Mouse (Mus musculus) C2C12 (cell line): ENCODE results near the gene Atp5g2. TPM values are rescaled to one million over a fixed set of nuclear protein-coding genes. Genes with fewer than 3 reads are reported as not detected.
"Not testable (repeated sequence)": the region's sequence is repeated elsewhere in the genome, so short reads cannot be mapped to it uniquely, and the experiment has no call there.

Source experiments
- H3K27me3 ChIP-seq: one replicate; pipeline ENCODE4 v1.6.1; 2011; ENCODE audit not compliant: control insufficient read depth, insufficient read depth, insufficient read length
- H3K36me3 ChIP-seq: one replicate; pipeline ENCODE4 v1.6.1; 2011; ENCODE audit not compliant: control insufficient read depth, insufficient read depth
- H3K4me3 ChIP-seq: one replicate; pipeline ENCODE4 v1.5.1; 2011; ENCODE audit warnings: mild to moderate bottlenecking, control low read depth; ENCODE audit not compliant: poor library complexity, insufficient read depth, severe bottlenecking
- H3K79me2 ChIP-seq: one replicate; pipeline ENCODE4 v1.6.1; 2011; ENCODE audit not compliant: control insufficient read depth, insufficient read depth
- H3K79me3 ChIP-seq: one replicate; pipeline ENCODE4 v1.6.1; 2011; ENCODE audit warnings: low read depth, control low read depth
- H3ac ChIP-seq: one replicate; pipeline ENCODE3; 2011; ENCODE audit warnings: low read depth; ENCODE audit not compliant: control insufficient read depth, insufficient read length
- CEBPB ChIP-seq: IDR thresholded peaks from one replicate; pipeline ENCODE4 v1.6.1; 2011; ENCODE audit warnings: low read depth, mild to moderate bottlenecking, control low read depth, moderate library complexity
- CTCF ChIP-seq: IDR thresholded peaks from one replicate; pipeline ENCODE4 v1.5.1; 2011; ENCODE audit not compliant: control insufficient read depth, insufficient read depth, insufficient read length
- FOSL1 ChIP-seq: IDR thresholded peaks from one replicate; pipeline ENCODE4 v1.8.0; 2011; ENCODE audit warnings: mild to moderate bottlenecking, low read length; ENCODE audit not compliant: poor library complexity, insufficient read depth, severe bottlenecking
- MAX ChIP-seq: IDR thresholded peaks from one replicate; pipeline ENCODE4 v1.6.1; 2011; ENCODE audit warnings: mild to moderate bottlenecking, control low read depth
- MYOD1 ChIP-seq: IDR thresholded peaks from one replicate; pipeline ENCODE4 v1.6.1; 2011; ENCODE audit warnings: low read depth; ENCODE audit not compliant: control insufficient read depth, insufficient read length
- MYOG ChIP-seq: IDR thresholded peaks from one replicate; pipeline ENCODE4 v1.6.1; 2011; ENCODE audit not compliant: control insufficient read depth, insufficient read length; ENCODE audit errors: extremely low read depth
- USF1 ChIP-seq: IDR thresholded peaks from one replicate; pipeline ENCODE4 v1.6.1; 2011; ENCODE audit warnings: low read depth, mild to moderate bottlenecking, control low read depth, moderate library complexity
- polyA plus RNA-seq: library from polyadenylated mRNA; unstranded; fragments of >200 nt; fragmentation: generic; extraction: Trizol; gene quantifications from one replicate; pipeline ENCODE4 v1.2.1, GENCODE M21; 2012; ENCODE audit warnings: missing spikeins

Atp5g2 gene
- polyA plus RNA-seq, 1 experiment: 933 TPM

- peak overlapping the region; percentile 77 for H3ac ChIP-seq
- peaks cover 48% of the 10 kb centered on the region for H3K79me2 ChIP-seq
- peak overlapping the region; percentile 75 for H3K4me3 ChIP-seq
- TF ChIP-seq FOSL1 (no peak), MYOG (no peak), CEBPB (no peak), CTCF (peak; percentile 100), MAX (peak; percentile 93), MYOD1 (peak; percentile 18)
- H3K36me3 ChIP-seq: peaks cover 38% of the 10 kb centered on the region
- no peaks in the 10 kb centered on the region for H3K27me3 ChIP-seq
- peaks cover 41% of the 10 kb centered on the region for H3K79me3 ChIP-seq
Observed at GRCm38 (mm10) chr15:102670767-102671575, 1.2 kb downstream of the Atp5g2 start.

GRCm38 (mm10) chr15:102670281-102670680 lies 1.9 kb downstream of the Atp5g2 start:
- H3K4me3 ChIP-seq: peak overlapping the region; percentile 75
- H3K79me3 ChIP-seq: peaks cover 41% of the 10 kb centered on the region
- no peaks in the 10 kb centered on the region for H3K27me3 ChIP-seq
- TF ChIP-seq FOSL1: no peak
- no peak for TF ChIP-seq MYOG
- TF ChIP-seq MAX: no peak
- no peak for TF ChIP-seq CEBPB
- TF ChIP-seq MYOD1: no peak
- no peak for TF ChIP-seq USF1
- no peak for TF ChIP-seq CTCF
- peak overlapping the region; percentile 77 for H3ac ChIP-seq
- H3K36me3 ChIP-seq: peaks cover 45% of the 10 kb centered on the region
- H3K79me2 ChIP-seq: peaks cover 48% of the 10 kb centered on the region

- Histone ChIP-seq H3K27me3 (no peaks in the 10 kb centered on the region), H3K79me3 (peaks cover 41% of the 10 kb centered on the region), H3ac (peak overlapping the region; percentile 28), H3K4me3 (peak overlapping the region; percentile 75), H3K36me3 (peaks cover 52% of the 10 kb centered on the region), H3K79me2 (peaks cover 48% of the 10 kb centered on the region)
- TF ChIP-seq MAX (no peak), FOSL1 (no peak), MYOG (no peak), MYOD1 (no peak), CEBPB (no peak), USF1 (no peak), CTCF (no peak)
Observed at GRCm38 (mm10) chr15:102669571-102669970, 2.6 kb downstream of the Atp5g2 start.

- no peaks in the 10 kb centered on the region for H3K27me3 ChIP-seq
- H3K4me3 ChIP-seq: no peak overlapping the region
- H3ac ChIP-seq: no peak overlapping the region
- H3K79me2 ChIP-seq: peaks cover 45% of the 10 kb centered on the region
- TF ChIP-seq MYOD1: no peak
- no peak for TF ChIP-seq CEBPB
- no peak for TF ChIP-seq MYOG
- no peak for TF ChIP-seq FOSL1
- TF ChIP-seq CTCF: peak; percentile 65
- no peak for TF ChIP-seq USF1
- no peak for TF ChIP-seq MAX
- peaks cover 90% of the 10 kb centered on the region for H3K36me3 ChIP-seq
- H3K79me3 ChIP-seq: peaks cover 40% of the 10 kb centered on the region
Observed at GRCm38 (mm10) chr15:102665494-102665893, 6.7 kb downstream of the Atp5g2 start.

- Histone ChIP-seq H3K79me2 (peaks cover 28% of the 10 kb centered on the region), H3K4me3 (no peak overlapping the region), H3K79me3 (peaks cover 24% of the 10 kb centered on the region), H3ac (no peak overlapping the region), H3K27me3 (no peaks in the 10 kb centered on the region), H3K36me3 (peaks cover 84% of the 10 kb centered on the region)
- no peak for TF ChIP-seq USF1
- TF ChIP-seq CTCF: no peak
- no peak for TF ChIP-seq FOSL1
Observed at GRCm38 (mm10) chr15:102663825-102664224, 8.3 kb downstream of the Atp5g2 start.

- not testable (repeated sequence) for H3ac ChIP-seq, H3K27me3 ChIP-seq, H3K4me3 ChIP-seq
- H3K36me3 ChIP-seq: peaks cover 72% of the 10 kb centered on the region
- H3K79me3 ChIP-seq: peaks cover 12% of the 10 kb centered on the region
- peaks cover 16% of the 10 kb centered on the region for H3K79me2 ChIP-seq
Observed at GRCm38 (mm10) chr15:102662601-102663000, 9.6 kb downstream of the Atp5g2 start.
